Mouse (Mus musculus) stomach, embryonic 14.5 days (tissue): ENCODE measurements around the gene Ica1. TPM values are rescaled to one million over a fixed set of nuclear protein-coding genes. Genes with fewer than 3 reads are reported as not detected.

Experiments
- ATAC-seq: fragments of 200-750 bp; cut with Nextera tagmentation; 2 replicates; pipeline ENCODE4 v1.8.0; 2017; ENCODE audit warnings: low read depth, moderate TSS enrichment; ENCODE audit not compliant: insufficient number of reproducible peaks, insufficient read depth, low FRiP score
- H3K27ac ChIP-seq: fragments of 300-500 bp; sonication (generic); 2 replicates; pipeline ENCODE4 v1.5.1; 2014; ENCODE audit warnings: mild to moderate bottlenecking, low read length, moderate library complexity, mixed read lengths
- H3K27me3 ChIP-seq: fragments of 300-500 bp; sonication (generic); 2 replicates; pipeline ENCODE4 v1.6.1; 2014; ENCODE audit warnings: low read length, control low read depth, mixed read lengths; ENCODE audit not compliant: control insufficient read depth, insufficient read depth
- H3K36me3 ChIP-seq: fragments of 300-500 bp; sonication (generic); 2 replicates; pipeline ENCODE4 v1.6.1; 2014; ENCODE audit warnings: mild to moderate bottlenecking, control low read depth, low read length, moderate library complexity, mixed read lengths; ENCODE audit not compliant: control insufficient read depth, insufficient read depth
- H3K4me1 ChIP-seq: fragments of 300-500 bp; sonication (generic); 2 replicates; pipeline ENCODE4 v1.6.1; 2014; ENCODE audit warnings: low read length, control low read depth, mixed read lengths; ENCODE audit not compliant: control insufficient read depth, insufficient read depth
- H3K4me2 ChIP-seq: fragments of 300-500 bp; sonication (generic); replicated peaks from 2 replicates; pipeline ENCODE4 v1.6.1; 2014; ENCODE audit warnings: low read depth, low read length, control low read depth
- H3K4me3 ChIP-seq: fragments of 300-500 bp; sonication (generic); 2 replicates; pipeline ENCODE4 v1.5.1; 2014; ENCODE audit warnings: low read depth, low read length, control low read depth
- H3K9ac ChIP-seq: fragments of 300-500 bp; sonication (generic); replicated peaks from 2 replicates; pipeline ENCODE4 v1.6.1; 2014; ENCODE audit warnings: low read depth, mild to moderate bottlenecking, control low read depth, low read length, moderate library complexity, mixed read lengths
- H3K9me3 ChIP-seq: fragments of 300-500 bp; sonication (generic); 2 replicates; pipeline ENCODE4 v1.6.1; 2016; ENCODE audit warnings: low read depth, low read length, control low read depth; ENCODE audit not compliant: control insufficient read depth
- WGBS: fragments of 180-500 bp; shearing (Covaris S2); extraction: QIAGEN DNeasy Blood & Tissue Kit; methylation state at CpG from one replicate; pipeline ENCODE4 v1.1.7; 2014; 5-methylcytosine and 5-hydroxymethylcytosine counted together
- polyA plus RNA-seq: library from polyadenylated mRNA; unstranded; fragments of >200 nt; fragmentation: Nextera tagmentation; extraction: Ambion mirVana; gene quantifications from 2 replicates; pipeline ENCODE4 v1.2.1, GENCODE M21; 2014

Gene Ica1
- polyA plus RNA-seq, 1 experiment from 2014 or later = 25.4 TPM

GRCm38 (mm10) chr6:8664956-8665355 lies 113.3 kb downstream of the Ica1 start:
- no peak for ATAC-seq
- H3K27ac ChIP-seq = no peak overlapping the region
- H3K27me3 ChIP-seq = no peaks in the 10 kb centered on the region
- H3K4me2 ChIP-seq = no peak overlapping the region
- H3K4me1 ChIP-seq = no peaks in the 10 kb centered on the region
- WGBS = 89% methylated on average over 5 of the region's 5 CpGs
- no peak overlapping the region for H3K9ac ChIP-seq
- no peaks in the 10 kb centered on the region for H3K36me3 ChIP-seq
- H3K4me3 ChIP-seq = no peak overlapping the region
- H3K9me3 ChIP-seq = no peaks in the 10 kb centered on the region

GRCm38 (mm10) chr6:8663092-8663740 lies 115.1 kb downstream of the Ica1 start:
- Histone ChIP-seq H3K36me3 (no peaks in the 10 kb centered on the region), H3K9ac (no peak overlapping the region), H3K4me1 (no peaks in the 10 kb centered on the region; the same call in 1 of the 2 replicates), H3K9me3 (no peaks in the 10 kb centered on the region), H3K27ac (no peak overlapping the region), H3K4me3 (no peak overlapping the region), H3K27me3 (no peaks in the 10 kb centered on the region), H3K4me2 (no peak overlapping the region)
- no peak for ATAC-seq
- WGBS = 67% methylated on average over 3 of the region's 3 CpGs

- Histone ChIP-seq H3K9me3 (no peaks in the 10 kb centered on the region), H3K27ac (no peak overlapping the region), H3K4me2 (no peak overlapping the region), H3K36me3 (no peaks in the 10 kb centered on the region), H3K4me3 (no peak overlapping the region), H3K4me1 (peaks cover 3% of the 10 kb centered on the region; the same call in 1 of the 2 replicates), H3K9ac (no peak overlapping the region), H3K27me3 (no peaks in the 10 kb centered on the region)
- no peak for ATAC-seq
- 70% methylated on average over 4 of the region's 4 CpGs for WGBS
Observed at GRCm38 (mm10) chr6:8661404-8661803, 116.9 kb downstream of the Ica1 start.

- ATAC-seq = no peak
- Histone ChIP-seq H3K4me1 (peaks cover 3% of the 10 kb centered on the region; the same call in 1 of the 2 replicates), H3K9ac (no peak overlapping the region), H3K4me2 (no peak overlapping the region), H3K27me3 (no peaks in the 10 kb centered on the region), H3K27ac (no peak overlapping the region), H3K9me3 (no peaks in the 10 kb centered on the region), H3K36me3 (no peaks in the 10 kb centered on the region), H3K4me3 (no peak overlapping the region)
- 94% methylated on average over 2 of the region's 2 CpGs for WGBS
Observed at GRCm38 (mm10) chr6:8660076-8660475, 118.2 kb downstream of the Ica1 start.

GRCm38 (mm10) chr6:8659194-8659959 lies 118.9 kb downstream of the Ica1 start:
- 63% methylated on average over 13 of the region's 13 CpGs for WGBS
- no peak overlapping the region for H3K4me3 ChIP-seq
- no peaks in the 10 kb centered on the region for H3K9me3 ChIP-seq
- no peak overlapping the region for H3K4me2 ChIP-seq
- H3K36me3 ChIP-seq = no peaks in the 10 kb centered on the region
- H3K4me1 ChIP-seq = peaks cover 3% of the 10 kb centered on the region; the same call in 1 of the 2 replicates
- ATAC-seq = no peak
- no peak overlapping the region for H3K9ac ChIP-seq
- H3K27ac ChIP-seq = no peak overlapping the region
- H3K27me3 ChIP-seq = no peaks in the 10 kb centered on the region

- WGBS = 26% methylated on average over 4 of the region's 4 CpGs
- ATAC-seq = no peak
Observed at GRCm38 (mm10) chr6:8658431-8658830, 119.9 kb downstream of the Ica1 start.

GRCm38 (mm10) chr6:8657459-8657858 lies 120.8 kb downstream of the Ica1 start:
- Histone ChIP-seq H3K4me2 (no peak overlapping the region), H3K4me3 (no peak overlapping the region), H3K27me3 (no peaks in the 10 kb centered on the region), H3K4me1 (peaks cover 3% of the 10 kb centered on the region; the same call in 1 of the 2 replicates), H3K9ac (no peak overlapping the region), H3K36me3 (no peaks in the 10 kb centered on the region), H3K27ac (no peak overlapping the region), H3K9me3 (no peaks in the 10 kb centered on the region)
- WGBS = 69% methylated on average over 3 of the region's 3 CpGs
- ATAC-seq = no peak

More at GRCm38 (mm10) chr6:8658431-8658830, 119.9 kb downstream of the Ica1 start:
- no peak overlapping the region for H3K27ac ChIP-seq
- peaks cover 3% of the 10 kb centered on the region; the same call in 1 of the 2 replicates for H3K4me1 ChIP-seq
- H3K4me2 ChIP-seq = no peak overlapping the region
- no peaks in the 10 kb centered on the region for H3K9me3 ChIP-seq
- no peak overlapping the region for H3K9ac ChIP-seq
- no peaks in the 10 kb centered on the region for H3K27me3 ChIP-seq
- no peaks in the 10 kb centered on the region for H3K36me3 ChIP-seq
- H3K4me3 ChIP-seq = no peak overlapping the region

GRCm38 (mm10) chr6:8655454-8655853 lies 122.8 kb downstream of the Ica1 start:
- H3K36me3 ChIP-seq = no peaks in the 10 kb centered on the region
- no peak overlapping the region for H3K4me2 ChIP-seq
- H3K4me3 ChIP-seq = no peak overlapping the region
- no peak overlapping the region for H3K27ac ChIP-seq
- ATAC-seq = no peak
- 87% methylated on average over 2 of the region's 2 CpGs for WGBS
- H3K9me3 ChIP-seq = no peaks in the 10 kb centered on the region
- H3K4me1 ChIP-seq = peaks cover 3% of the 10 kb centered on the region; the same call in 1 of the 2 replicates
- no peaks in the 10 kb centered on the region for H3K27me3 ChIP-seq
- H3K9ac ChIP-seq = no peak overlapping the region
